Mouse (Mus musculus) mouse embryonic stem cell (cell line): ENCODE data around the gene Zbtb20.
"Not testable (repeated sequence)": the region's sequence is repeated elsewhere in the genome, so short reads cannot be mapped to it uniquely, and the experiment has no call there.

Source experiments
- in situ Hi-C, 2 experiments: fragments of 300-500 bp; cut with MboI; formaldehyde crosslinking; loops; 1 replicate in 1 of 2; 3 replicates in 1 of 2; pipeline ENCODE4 v1.14.3; 2019 to 2020; ENCODE audit warnings: low sequenced_read_pairs in 2 of 2, low pct_unique_long_range_greater_than_20kb in 1 of 2, mixed read lengths in 1 of 2; ENCODE audit not compliant: unreplicated experiment in 1 of 2

Gene Zbtb20

GRCm38 (mm10) chr16:42907283-42907701 lies 31.6 kb downstream of the Zbtb20 start:
- in situ Hi-C loops, result loop anchor here (25.0 kb wide), 2 partner anchors 620 to 720 kb away; no protein-coding TSS in a partner anchor

- in situ Hi-C loops, result loop anchor here (25.0 kb wide), 2 partner anchors 621 to 721 kb away; no protein-coding TSS in a partner anchor
Measured at GRCm38 (mm10) chr16:42908381-42908780, 32.7 kb downstream of the Zbtb20 start.

- in situ Hi-C loops, result loop anchor here (25.0 kb wide), 2 partner anchors 622 to 722 kb away; no protein-coding TSS in a partner anchor
Measured at GRCm38 (mm10) chr16:42908896-42909295, 33.2 kb downstream of the Zbtb20 start.

- in situ Hi-C loops, result loop anchor here (25.0 kb wide), 2 partner anchors 623 to 723 kb away; no protein-coding TSS in a partner anchor
Measured at GRCm38 (mm10) chr16:42910016-42910415, 34.3 kb downstream of the Zbtb20 start.

- in situ Hi-C loops, result loop anchor here (25.0 kb wide), 2 partner anchors 623 to 723 kb away; no protein-coding TSS in a partner anchor
Measured at GRCm38 (mm10) chr16:42910716-42911115, 35.0 kb downstream of the Zbtb20 start.

GRCm38 (mm10) chr16:42911326-42911725 lies 35.6 kb downstream of the Zbtb20 start:
- in situ Hi-C loops, result loop anchor here (25.0 kb wide), 2 partner anchors 624 to 724 kb away; no protein-coding TSS in a partner anchor

GRCm38 (mm10) chr16:42911815-42912214 lies 36.1 kb downstream of the Zbtb20 start:
- in situ Hi-C loops, result loop anchor here (25.0 kb wide), 2 partner anchors 625 to 725 kb away; no protein-coding TSS in a partner anchor

GRCm38 (mm10) chr16:42913291-42913690 lies 37.6 kb downstream of the Zbtb20 start:
- in situ Hi-C loops, result loop anchor here (25.0 kb wide), 2 partner anchors 626 to 726 kb away; no protein-coding TSS in a partner anchor

- in situ Hi-C loops, result loop anchor here (25.0 kb wide), 2 partner anchors 627 to 727 kb away; no protein-coding TSS in a partner anchor
Measured at GRCm38 (mm10) chr16:42914457-42915085, 38.9 kb downstream of the Zbtb20 start.

- in situ Hi-C loops, result loop anchor here (25.0 kb wide), 2 partner anchors 633 to 733 kb away; no protein-coding TSS in a partner anchor
Measured at GRCm38 (mm10) chr16:42919992-42920760, 44.5 kb downstream of the Zbtb20 start.

GRCm38 (mm10) chr16:42921436-42921835 lies 45.8 kb downstream of the Zbtb20 start:
- in situ Hi-C loops, result loop anchor here (25.0 kb wide), 2 partner anchors 634 to 734 kb away; no protein-coding TSS in a partner anchor

GRCm38 (mm10) chr16:42938211-42938610 lies 62.5 kb downstream of the Zbtb20 start:
- in situ Hi-C loops, result no loop called here

- in situ Hi-C loops, result no loop called here
Measured at GRCm38 (mm10) chr16:42947016-42947415, 71.3 kb downstream of the Zbtb20 start.

GRCm38 (mm10) chr16:42955401-42955800 lies 79.7 kb downstream of the Zbtb20 start:
- in situ Hi-C loops, result not testable (repeated sequence)

GRCm38 (mm10) chr16:42972872-42973271 lies 97.2 kb downstream of the Zbtb20 start:
- in situ Hi-C loops, result no loop called here

GRCm38 (mm10) chr16:42998896-42999295 lies 123.2 kb downstream of the Zbtb20 start:
- in situ Hi-C loops, result no loop called here

- in situ Hi-C loops, result no loop called here
Measured at GRCm38 (mm10) chr16:43026351-43026750, 150.7 kb downstream of the Zbtb20 start.

- in situ Hi-C loops, result no loop called here
Measured at GRCm38 (mm10) chr16:43029243-43029642, 153.6 kb downstream of the Zbtb20 start.

GRCm38 (mm10) chr16:43035709-43036108 lies 160.0 kb downstream of the Zbtb20 start:
- in situ Hi-C loops, result no loop called here
